Mouse (Mus musculus): ENCODE measurements around the gene Hgd.

GRCm38 (mm10) chr16:37550266-37550665, 29.7 kb upstream of the Hgd start:
- no peak for TF ChIP-seq CTCF (IDR thresholded peaks at IDR 0.05; ENCODE audit: control insufficient read depth, insufficient read depth, low read length)
- TF ChIP-seq POLR2A (IDR thresholded peaks at IDR 0.05; ENCODE audit: borderline replicate concordance, control insufficient read depth, low read depth, low read length), result no peak

Data from bone marrow, adult 2 months (tissue).